Mouse (Mus musculus) heart, postnatal 0 days (tissue): ENCODE measurements at regions not wholly inside any gene's neighbourhood (a gene's known extent, or its start where the extent isn't known, plus 50 kb on each side); places are given as distances from the start of the nearest gene placed in this dataset.

ENCODE experiments used
- ATAC-seq: fragments of 200-750 bp; cut with Nextera tagmentation; 2 replicates; pipeline ENCODE4 v1.8.0; 2017; ENCODE audit warnings: low read depth, moderate number of reproducible peaks, moderate library complexity; ENCODE audit not compliant: insufficient read depth
- DNase-seq: peaks from one replicate; pipeline ENCODE4 v3.0.0-alpha.2; 2016; ENCODE audit warnings: low spot score
- H3K27ac ChIP-seq: fragments of 300-500 bp; sonication (generic); 2 replicates; pipeline ENCODE4 v1.5.1; 2014; ENCODE audit warnings: low read depth, mild to moderate bottlenecking
- H3K27me3 ChIP-seq: fragments of 300-500 bp; sonication (generic); 2 replicates; pipeline ENCODE4 v1.6.1; 2014; ENCODE audit warnings: low read length, mixed read lengths; ENCODE audit not compliant: control insufficient read depth, insufficient read depth
- H3K36me3 ChIP-seq: fragments of 300-500 bp; sonication (generic); replicated peaks from 2 replicates; pipeline ENCODE4 v1.6.1; 2014; ENCODE audit warnings: low read length, mixed read lengths; ENCODE audit not compliant: control insufficient read depth, insufficient read depth
- H3K4me1 ChIP-seq: fragments of 300-500 bp; sonication (generic); 2 replicates; pipeline ENCODE4 v1.6.1; 2014; ENCODE audit warnings: antibody characterized with exemption; ENCODE audit not compliant: control insufficient read depth, insufficient read depth
- H3K4me2 ChIP-seq: fragments of 300-500 bp; sonication (generic); 2 replicates; pipeline ENCODE4 v1.6.1; 2014; ENCODE audit warnings: low read depth, mild to moderate bottlenecking, low read length, moderate library complexity
- H3K4me3 ChIP-seq: fragments of 300-500 bp; sonication (generic); 2 replicates; pipeline ENCODE4 v1.5.1; 2014; ENCODE audit warnings: low read depth, low read length
- H3K9ac ChIP-seq: fragments of 300-500 bp; sonication (generic); replicated peaks from 2 replicates; pipeline ENCODE4 v1.6.1; 2014; ENCODE audit warnings: low read depth, low read length, mixed read lengths
- H3K9me3 ChIP-seq: fragments of 300-500 bp; sonication (generic); replicated peaks from 2 replicates; pipeline ENCODE4 v1.6.1; 2016; ENCODE audit warnings: low read length; ENCODE audit not compliant: control insufficient read depth
- CTCF ChIP-seq: IDR thresholded peaks from 2 replicates; pipeline ENCODE4 v1.5.1; 2016; ENCODE audit warnings: antibody characterized with exemption, control low read depth, low read depth
- EP300 ChIP-seq: IDR thresholded peaks from 2 replicates; pipeline ENCODE4 v1.6.1; 2016; ENCODE audit warnings: antibody characterized with exemption, low read depth
- WGBS: fragments of 180-500 bp; shearing (Covaris S2); extraction: QIAGEN DNeasy Blood & Tissue Kit; methylation state at CpG from one replicate; pipeline ENCODE4 v1.1.7; 2014; 5-methylcytosine and 5-hydroxymethylcytosine counted together

- Histone ChIP-seq H3K9ac (no peak overlapping the region), H3K27me3 (no peaks in the 10 kb centered on the region), H3K27ac (no peak overlapping the region), H3K9me3 (0 out of 2 replicates have a peak, but pooled peaks cover 3% of the 10 kb centered on the region), H3K36me3 (no peaks in the 10 kb centered on the region), H3K4me3 (no peak overlapping the region), H3K4me2 (no peak overlapping the region), H3K4me1 (no peaks in the 10 kb centered on the region)
- WGBS, result 60% methylated on average over 1 of the region's 1 CpGs
- DNase-seq, result no peak
- no peak for TF ChIP-seq CTCF
- no peak for TF ChIP-seq EP300
- no peak for ATAC-seq
These were observed 367.4 kb upstream of the Arhgap42 start for GRCm38 (mm10) chr9:9606322-9606721.

GRCm38 (mm10) chr9:9591263-9591662 lies 352.4 kb upstream of the Arhgap42 start:
- no peaks in the 10 kb centered on the region for H3K27me3 ChIP-seq
- no peak overlapping the region for H3K4me3 ChIP-seq
- no peak overlapping the region for H3K9ac ChIP-seq
- TF ChIP-seq EP300, result no peak
- no peak for TF ChIP-seq CTCF
- H3K27ac ChIP-seq, result no peak overlapping the region
- H3K36me3 ChIP-seq, result no peaks in the 10 kb centered on the region
- no peaks in the 10 kb centered on the region for H3K9me3 ChIP-seq
- ATAC-seq (no peak), DNase-seq (no peak)
- no peak overlapping the region for H3K4me2 ChIP-seq
- H3K4me1 ChIP-seq, result no peaks in the 10 kb centered on the region

GRCm38 (mm10) chr9:9583011-9583605 lies 344.2 kb upstream of the Arhgap42 start:
- TF ChIP-seq CTCF (no peak), EP300 (no peak)
- no peak for ATAC-seq
- H3K27ac ChIP-seq, result no peak overlapping the region
- no peaks in the 10 kb centered on the region for H3K4me1 ChIP-seq
- H3K4me2 ChIP-seq, result no peak overlapping the region
- no peak for DNase-seq
- H3K36me3 ChIP-seq, result no peaks in the 10 kb centered on the region
- H3K27me3 ChIP-seq, result no peaks in the 10 kb centered on the region
- WGBS, result 31% methylated on average over 2 of the region's 2 CpGs
- no peak overlapping the region for H3K9ac ChIP-seq
- no peaks in the 10 kb centered on the region for H3K9me3 ChIP-seq
- no peak overlapping the region for H3K4me3 ChIP-seq

GRCm38 (mm10) chr9:9582301-9583010 lies 343.6 kb upstream of the Arhgap42 start:
- ATAC-seq (no peak), DNase-seq (no peak)
- Histone ChIP-seq H3K27me3 (no peaks in the 10 kb centered on the region), H3K9me3 (no peaks in the 10 kb centered on the region), H3K27ac (no peak overlapping the region), H3K4me2 (no peak overlapping the region), H3K9ac (no peak overlapping the region), H3K36me3 (no peaks in the 10 kb centered on the region), H3K4me3 (no peak overlapping the region), H3K4me1 (no peaks in the 10 kb centered on the region)
- WGBS, result 75% methylated on average over 3 of the region's 3 CpGs
- TF ChIP-seq EP300 (no peak), CTCF (no peak)

GRCm38 (mm10) chr9:9568040-9568649 lies 329.2 kb upstream of the Arhgap42 start:
- Histone ChIP-seq H3K27me3 (no peaks in the 10 kb centered on the region), H3K4me3 (no peak overlapping the region), H3K27ac (no peak overlapping the region), H3K4me1 (no peaks in the 10 kb centered on the region), H3K9me3 (no peaks in the 10 kb centered on the region), H3K9ac (no peak overlapping the region), H3K4me2 (no peak overlapping the region), H3K36me3 (no peaks in the 10 kb centered on the region)
- WGBS, result 72% methylated on average over 5 of the region's 5 CpGs
- DNase-seq, result no peak
- no peak for TF ChIP-seq CTCF
- TF ChIP-seq EP300, result no peak
- no peak for ATAC-seq
